Mouse (Mus musculus): ENCODE data around the gene Dnaaf3. TPM values are rescaled to one million over a fixed set of nuclear protein-coding genes. Genes with fewer than 3 reads are reported as not detected.
"Not testable (repeated sequence)": the region's sequence is repeated elsewhere in the genome, so short reads cannot be mapped to it uniquely, and the experiment has no call there.

Gene Dnaaf3
- 2.2 TPM in 2 replicates for polyA plus RNA-seq (2015; fragmentation: Nextera tagmentation; extraction: Ambion mirVana)

- H3K9me3 ChIP-seq (replicated peaks; ENCODE audit: control insufficient read depth, low read length): no peaks in the 10 kb centered on the region
- WGBS: 4% methylated on average over 28 of the region's 28 CpGs
- H3K4me2 ChIP-seq (ENCODE audit: low read depth, low read length): peak within 1 kb of the TSS; percentile 64
- no peaks in the 10 kb centered on the region for H3K36me3 ChIP-seq (ENCODE audit: control insufficient read depth, insufficient read depth, low read length)
- ATAC-seq (ENCODE audit: insufficient read depth, low FRiP score): peak; percentile 95
- H3K4me1 ChIP-seq (ENCODE audit: control insufficient read depth, insufficient read depth, low read length): 0 out of 2 replicates have a peak, but pooled peaks cover 4% of the 10 kb centered on the region
- H3K4me3 ChIP-seq (replicated peaks; ENCODE audit: low read length): peak within 1 kb of the TSS; percentile 41
- no peaks in the 10 kb centered on the region for H3K27me3 ChIP-seq (ENCODE audit: control insufficient read depth, insufficient read depth, low read length)
- H3K27ac ChIP-seq (ENCODE audit: low read length): no peak within 1 kb of the TSS
- peak within 1 kb of the TSS; percentile 33; the same call in 1 of the 2 replicates for H3K9ac ChIP-seq (ENCODE audit: low read length)
These were observed at the start of gene Dnaaf3 for GRCm38 (mm10) chr7:4532005-4532729. Gene Dnaaf3 (minus strand): TSS chr7:4532453.

GRCm38 (mm10) chr7:4581481-4581880 lies 49.2 kb upstream of the Dnaaf3 start:
- H3K27ac ChIP-seq (ENCODE audit: low read length); H3K4me2 ChIP-seq (ENCODE audit: low read depth, low read length); H3K36me3 ChIP-seq (ENCODE audit: control insufficient read depth, insufficient read depth, low read length); H3K4me1 ChIP-seq (ENCODE audit: control insufficient read depth, insufficient read depth, low read length); H3K27me3 ChIP-seq (ENCODE audit: control insufficient read depth, insufficient read depth, low read length); H3K9ac ChIP-seq (ENCODE audit: low read length); H3K4me3 ChIP-seq (replicated peaks; ENCODE audit: low read length); H3K9me3 ChIP-seq (replicated peaks; ENCODE audit: control insufficient read depth, low read length); ATAC-seq (ENCODE audit: insufficient read depth, low FRiP score): not testable (repeated sequence)
- 81% methylated on average over 3 of the region's 3 CpGs for WGBS

GRCm38 (mm10) chr7:4572361-4572760 lies 40.1 kb upstream of the Dnaaf3 start:
- H3K27me3 ChIP-seq (ENCODE audit: control insufficient read depth, insufficient read depth, low read length); H3K4me1 ChIP-seq (ENCODE audit: control insufficient read depth, insufficient read depth, low read length); H3K36me3 ChIP-seq (ENCODE audit: control insufficient read depth, insufficient read depth, low read length); ATAC-seq (ENCODE audit: insufficient read depth, low FRiP score); H3K4me3 ChIP-seq (replicated peaks; ENCODE audit: low read length); H3K9me3 ChIP-seq (replicated peaks; ENCODE audit: control insufficient read depth, low read length); H3K9ac ChIP-seq (ENCODE audit: low read length); H3K27ac ChIP-seq (ENCODE audit: low read length); H3K4me2 ChIP-seq (ENCODE audit: low read depth, low read length): not testable (repeated sequence)
- WGBS: 57% methylated on average over 2 of the region's 2 CpGs

GRCm38 (mm10) chr7:4562660-4563059 lies 30.4 kb upstream of the Dnaaf3 start:
- H3K9ac ChIP-seq (ENCODE audit: low read length): no peak overlapping the region
- no peaks in the 10 kb centered on the region for H3K9me3 ChIP-seq (replicated peaks; ENCODE audit: control insufficient read depth, low read length)
- H3K36me3 ChIP-seq (ENCODE audit: control insufficient read depth, insufficient read depth, low read length): no peaks in the 10 kb centered on the region
- no peak overlapping the region for H3K4me2 ChIP-seq (ENCODE audit: low read depth, low read length)
- no peak for ATAC-seq (ENCODE audit: insufficient read depth, low FRiP score)
- H3K4me3 ChIP-seq (replicated peaks; ENCODE audit: low read length): no peak overlapping the region
- no peaks in the 10 kb centered on the region for H3K27me3 ChIP-seq (ENCODE audit: control insufficient read depth, insufficient read depth, low read length)
- no peak overlapping the region for H3K27ac ChIP-seq (ENCODE audit: low read length)
- H3K4me1 ChIP-seq (ENCODE audit: control insufficient read depth, insufficient read depth, low read length): no peaks in the 10 kb centered on the region
- 92% methylated on average over 3 of the region's 3 CpGs for WGBS

GRCm38 (mm10) chr7:4557167-4557560 lies 24.9 kb upstream of the Dnaaf3 start:
- H3K27ac ChIP-seq (ENCODE audit: low read length): no peak overlapping the region
- H3K9ac ChIP-seq (ENCODE audit: low read length): no peak overlapping the region
- ATAC-seq (ENCODE audit: insufficient read depth, low FRiP score): no peak; the same call in 1 of the 2 replicates
- no peak overlapping the region for H3K4me2 ChIP-seq (ENCODE audit: low read depth, low read length)
- WGBS: 65% methylated on average over 6 of the region's 6 CpGs
- H3K36me3 ChIP-seq (ENCODE audit: control insufficient read depth, insufficient read depth, low read length): no peaks in the 10 kb centered on the region
- no peak overlapping the region for H3K4me3 ChIP-seq (replicated peaks; ENCODE audit: low read length)
- no peaks in the 10 kb centered on the region for H3K9me3 ChIP-seq (replicated peaks; ENCODE audit: control insufficient read depth, low read length)
- H3K4me1 ChIP-seq (ENCODE audit: control insufficient read depth, insufficient read depth, low read length): no peaks in the 10 kb centered on the region
- no peaks in the 10 kb centered on the region for H3K27me3 ChIP-seq (ENCODE audit: control insufficient read depth, insufficient read depth, low read length)

GRCm38 (mm10) chr7:4556256-4557166 lies 24.3 kb upstream of the Dnaaf3 start:
- Histone ChIP-seq H3K9me3 (replicated peaks; ENCODE audit: control insufficient read depth, low read length) (no peaks in the 10 kb centered on the region), H3K4me3 (replicated peaks; ENCODE audit: low read length) (no peak overlapping the region), H3K4me2 (ENCODE audit: low read depth, low read length) (0 out of 2 replicates have a peak overlapping the region, but pooled peaks have one; percentile 4), H3K4me1 (ENCODE audit: control insufficient read depth, insufficient read depth, low read length) (no peaks in the 10 kb centered on the region), H3K27ac (ENCODE audit: low read length) (no peak overlapping the region), H3K36me3 (ENCODE audit: control insufficient read depth, insufficient read depth, low read length) (no peaks in the 10 kb centered on the region), H3K9ac (ENCODE audit: low read length) (0 out of 2 replicates have a peak overlapping the region, but pooled peaks have one; percentile 3), H3K27me3 (ENCODE audit: control insufficient read depth, insufficient read depth, low read length) (no peaks in the 10 kb centered on the region)
- 16% methylated on average over 15 of the region's 15 CpGs for WGBS
- ATAC-seq (ENCODE audit: insufficient read depth, low FRiP score): peak; percentile 89

- Histone ChIP-seq H3K4me3 (replicated peaks; ENCODE audit: low read length) (peak within 1 kb of the TSS; percentile 40), H3K4me2 (ENCODE audit: low read depth, low read length) (peak within 1 kb of the TSS; percentile 71), H3K9me3 (replicated peaks; ENCODE audit: control insufficient read depth, low read length) (no peaks in the 10 kb centered on the region), H3K4me1 (ENCODE audit: control insufficient read depth, insufficient read depth, low read length) (peaks cover 10% of the 10 kb centered on the region; the same call in 1 of the 2 replicates), H3K27me3 (ENCODE audit: control insufficient read depth, insufficient read depth, low read length) (no peaks in the 10 kb centered on the region), H3K27ac (ENCODE audit: low read length) (no peak within 1 kb of the TSS), H3K9ac (ENCODE audit: low read length) (peak within 1 kb of the TSS; percentile 58), H3K36me3 (ENCODE audit: control insufficient read depth, insufficient read depth, low read length) (no peaks in the 10 kb centered on the region)
- ATAC-seq (ENCODE audit: insufficient read depth, low FRiP score): peak; percentile 46; the same call in 1 of the 2 replicates
- 5% methylated on average over 33 of the region's 33 CpGs for WGBS
These were observed 15.0 kb upstream of the Dnaaf3 start, which contains the start of gene Syt5 for GRCm38 (mm10) chr7:4547221-4547641. Gene Syt5 (minus strand): TSS chr7:4547541.

DNA sequence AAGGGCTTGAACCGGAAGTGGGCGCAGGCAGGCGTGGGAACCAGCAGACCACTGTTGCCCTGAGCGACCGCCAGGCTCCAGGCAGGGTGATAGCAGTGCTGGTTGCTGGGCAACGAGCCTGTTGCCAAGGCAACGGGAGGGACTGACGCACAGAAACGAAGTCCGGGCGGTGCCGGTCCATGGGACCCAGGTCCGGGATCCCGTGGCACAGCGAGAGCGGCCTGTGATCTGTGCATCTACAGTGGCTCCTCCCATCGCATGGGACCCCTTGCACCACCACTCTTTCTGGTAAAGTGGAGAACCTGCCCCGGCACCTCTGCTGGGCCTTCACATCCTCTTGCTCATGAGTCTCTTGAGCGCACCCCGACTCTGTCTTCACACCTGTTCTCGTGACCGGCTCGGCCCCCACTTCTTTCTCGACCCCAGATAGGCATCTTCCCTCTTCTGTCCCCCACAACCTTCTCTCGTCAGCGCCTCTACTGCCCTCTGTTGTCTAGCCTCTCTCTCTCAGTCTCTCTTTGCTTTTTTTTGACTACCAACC lies 14.4 kb upstream of the Dnaaf3 start:
- H3K36me3 ChIP-seq (ENCODE audit: control insufficient read depth, insufficient read depth, low read length): no peaks in the 10 kb centered on the region
- peak overlapping the region; percentile 71 for H3K4me2 ChIP-seq (ENCODE audit: low read depth, low read length)
- H3K9me3 ChIP-seq (replicated peaks; ENCODE audit: control insufficient read depth, low read length): no peaks in the 10 kb centered on the region
- H3K9ac ChIP-seq (ENCODE audit: low read length): 0 out of 2 replicates have a peak overlapping the region, but pooled peaks have one; percentile 58
- no peak overlapping the region for H3K27ac ChIP-seq (ENCODE audit: low read length)
- H3K27me3 ChIP-seq (ENCODE audit: control insufficient read depth, insufficient read depth, low read length): no peaks in the 10 kb centered on the region
- WGBS: 1% methylated on average over 26 of the region's 26 CpGs
- ATAC-seq (ENCODE audit: insufficient read depth, low FRiP score): peak; percentile 74
- peak overlapping the region; percentile 40 for H3K4me3 ChIP-seq (replicated peaks; ENCODE audit: low read length)
- H3K4me1 ChIP-seq (ENCODE audit: control insufficient read depth, insufficient read depth, low read length): peaks cover 10% of the 10 kb centered on the region; the same call in 1 of the 2 replicates

Data from stomach, embryonic 16.5 days (tissue).